In the genomic region with DNA sequence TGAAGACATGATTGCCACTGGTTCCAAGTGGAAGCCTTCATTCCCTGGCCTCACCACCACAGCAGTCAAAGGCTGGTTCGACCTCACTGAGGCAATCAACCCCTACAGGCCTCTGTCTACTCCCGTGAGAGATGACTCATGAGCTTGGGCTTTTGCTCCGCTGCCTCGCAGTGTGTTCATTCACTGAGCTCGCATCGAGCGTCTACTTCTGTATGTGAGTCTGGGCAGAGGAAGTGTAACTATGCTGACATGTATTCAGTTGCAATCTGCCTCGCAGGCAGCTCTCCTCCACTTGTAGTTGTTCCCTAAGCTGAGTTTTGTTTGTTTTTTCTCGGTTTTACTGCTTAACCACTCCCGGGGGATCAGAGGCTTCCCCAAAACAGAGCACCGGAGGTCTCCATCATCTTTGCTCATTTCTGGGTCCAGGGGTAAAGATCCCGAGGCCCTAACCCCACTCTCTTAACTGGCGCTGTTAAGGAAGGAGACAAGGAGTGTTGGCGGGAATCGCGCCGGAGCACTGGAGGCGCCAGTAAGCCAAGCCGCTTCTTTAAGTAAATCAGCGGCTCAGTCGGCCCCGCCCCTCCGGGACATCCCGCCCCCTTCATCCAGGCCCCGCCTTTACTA, we compare ENCODE assay signal across 8 mouse cellular contexts. TPM values are rescaled to one million over a fixed set of nuclear protein-coding genes. Genes with fewer than 3 reads are reported as not detected.
DNase-seq lines count a peak whose midpoint lies in the region; ATAC-seq and TF ChIP-seq lines count a peak whose summit lies in the region.

No protein-coding gene starts in this region.

- H3K9ac ChIP-seq in stomach, embryonic 14.5 days (replicated peaks; ENCODE audit: low read depth, low read length): no peak overlapping the region; the same call in 1 of the 2 replicates

- no peaks in the 10 kb centered on the region for H3K9me3 ChIP-seq in stomach, embryonic 14.5 days (ENCODE audit: control insufficient read depth, low read depth, low read length)

- TF ChIP-seq POLR2A in cerebellum, adult 2 months (IDR thresholded peaks at IDR 0.05; ENCODE audit: borderline replicate concordance, insufficient read depth, low read length): no peak

- peak overlapping the region; percentile 68 for H3K4me3 ChIP-seq in cerebellum, adult 2 months (replicated peaks; ENCODE audit: insufficient read depth, low read depth, low read length)
- peak overlapping the region; percentile 22 for H3K4me3 ChIP-seq in stomach, embryonic 14.5 days (ENCODE audit: low read depth, low read length)

- H3K4me1 ChIP-seq in cerebellum, adult 2 months (ENCODE audit: control insufficient read depth, insufficient read depth, low read length): no peaks in the 10 kb centered on the region; the same call in 1 of the 2 replicates
- H3K4me1 ChIP-seq in stomach, embryonic 14.5 days (ENCODE audit: control insufficient read depth, insufficient read depth, low read length): peaks cover 34% of the 10 kb centered on the region

- no peaks in the 10 kb centered on the region for H3K36me3 ChIP-seq in stomach, embryonic 14.5 days (ENCODE audit: control insufficient read depth, insufficient read depth, low read length)

- peak overlapping the region; percentile 46 for H3K4me2 ChIP-seq in stomach, embryonic 14.5 days (replicated peaks; ENCODE audit: low read depth, low read length)

- WGBS in cerebellum, adult 2 months: under 1% methylated on average over 25 of the region's 25 CpGs
- under 1% methylated on average over 25 of the region's 25 CpGs for WGBS in stomach, embryonic 14.5 days

- peak; percentile 67 for ATAC-seq in common myeloid progenitor, adult 5-6 weeks (replicated peaks; ENCODE audit: low read depth, poor library complexity, severe bottlenecking)
- peak; percentile 26; the same call in 1 of the 2 replicates for ATAC-seq in stomach, embryonic 14.5 days (ENCODE audit: insufficient number of reproducible peaks, insufficient read depth, low FRiP score, low read depth)

- TF ChIP-seq CTCF in cerebellum, adult 2 months (IDR thresholded peaks at IDR 0.05; ENCODE audit: borderline replicate concordance, insufficient read depth, low read depth, low read length): no peak

- H3K27me3 ChIP-seq in cerebellum, adult 2 months (ENCODE audit: control insufficient read depth, insufficient read depth, low read length): no peaks in the 10 kb centered on the region
- H3K27me3 ChIP-seq in stomach, embryonic 14.5 days (ENCODE audit: control insufficient read depth, insufficient read depth, low read length): no peaks in the 10 kb centered on the region

- H3K27ac ChIP-seq in cerebellum, adult 2 months (ENCODE audit: insufficient read depth, low read length): peak overlapping the region; percentile 27; the same call in 1 of the 2 replicates
- H3K27ac ChIP-seq in stomach, embryonic 14.5 days (ENCODE audit: low read length): peak overlapping the region; percentile 76

- DNase-seq in cerebellum, adult 2 months: peak in 1 of 2 experiments; percentile 17
- DNase-seq in cerebellum, adult 9-11 months: no peak
- peak; percentile 97 for DNase-seq in 3T3-L1 (ENCODE audit: low read depth, low spot score)
- DNase-seq in heart, adult 8-10 months (ENCODE audit: low spot score): peak; percentile 65
- DNase-seq in kidney, postnatal 10 days: peak; percentile 54
- DNase-seq in lung, postnatal 4 days: peak; percentile 60

RNA-seq across cellular contexts. Expression of a gene that starts 0.6 kb away (rescaled TPM):
- 7.8 and 8.6 TPM in 2 replicates for polyA plus RNA-seq in cerebellum, adult 2 months (2012; rRNA removed)
- total RNA-seq in common myeloid progenitor, adult 5-6 weeks (2017): 0.18 and 0.19 TPM in 2 replicates
- total RNA-seq in heart, adult 8-10 months (2022): 10 to 100 TPM in 2 of 4 experiments, 1 to 10 TPM in 2; 7.2 to 13.4 (median 9.7) TPM
- 22.4 and 24.3 TPM in 2 replicates for polyA plus RNA-seq in stomach, embryonic 14.5 days (2014; fragmentation: Nextera tagmentation; extraction: Ambion mirVana)
